Mouse (Mus musculus): Measurements from ENCODE around the gene Mybbp1a. TPM values are rescaled to one million over a fixed set of nuclear protein-coding genes. Genes with fewer than 3 reads are reported as not detected.

Mybbp1a gene
- polyA plus RNA-seq, 1 experiment, result 57.1 TPM

GRCm38 (mm10) chr11:72406079-72406675 lies 35.0 kb upstream of the Mybbp1a start:
- H3K27ac ChIP-seq (ENCODE audit: control insufficient read depth, insufficient read depth, low read length), result no peak overlapping the region
- no peak overlapping the region for H3K4me3 ChIP-seq (ENCODE audit: control insufficient read depth, insufficient read depth, low read length)
- no peak for TF ChIP-seq POLR2A (IDR thresholded peaks at IDR 0.05; ENCODE audit: control insufficient read depth, extremely low read depth, insufficient read depth, low read length, poor library complexity)
- no peak for TF ChIP-seq CTCF (IDR thresholded peaks at IDR 0.05; ENCODE audit: borderline replicate concordance, control insufficient read depth, extremely low read depth, insufficient read depth, low read length, poor library complexity)
- DNase-seq, result no peak
- peaks cover 4% of the 10 kb centered on the region for H3K4me1 ChIP-seq (replicated peaks; ENCODE audit: control insufficient read depth, insufficient read depth, low read length)
- no peaks in the 10 kb centered on the region; the same call in 1 of the 2 replicates for H3K27me3 ChIP-seq (ENCODE audit: control insufficient read depth, insufficient read depth, low read length)
- no peaks in the 10 kb centered on the region for H3K36me3 ChIP-seq (ENCODE audit: control insufficient read depth, insufficient read depth, low read length)
- 89% methylated on average over 8 of the region's 8 CpGs for WGBS

GRCm38 (mm10) chr11:72407081-72407480 lies 34.1 kb upstream of the Mybbp1a start:
- Histone ChIP-seq H3K27me3 (ENCODE audit: control insufficient read depth, insufficient read depth, low read length) (no peaks in the 10 kb centered on the region; the same call in 1 of the 2 replicates), H3K36me3 (ENCODE audit: control insufficient read depth, insufficient read depth, low read length) (no peaks in the 10 kb centered on the region), H3K4me1 (replicated peaks; ENCODE audit: control insufficient read depth, insufficient read depth, low read length) (peaks cover 7% of the 10 kb centered on the region), H3K27ac (ENCODE audit: control insufficient read depth, insufficient read depth, low read length) (no peak overlapping the region), H3K4me3 (ENCODE audit: control insufficient read depth, insufficient read depth, low read length) (no peak overlapping the region)
- no peak for TF ChIP-seq CTCF (IDR thresholded peaks at IDR 0.05; ENCODE audit: borderline replicate concordance, control insufficient read depth, extremely low read depth, insufficient read depth, low read length, poor library complexity)
- WGBS, result 37% methylated on average over 3 of the region's 3 CpGs
- DNase-seq, result no peak

GRCm38 (mm10) chr11:72407574-72407973 lies 33.6 kb upstream of the Mybbp1a start:
- H3K4me1 ChIP-seq (replicated peaks; ENCODE audit: control insufficient read depth, insufficient read depth, low read length), result peaks cover 7% of the 10 kb centered on the region
- DNase-seq, result no peak
- no peaks in the 10 kb centered on the region; the same call in 1 of the 2 replicates for H3K27me3 ChIP-seq (ENCODE audit: control insufficient read depth, insufficient read depth, low read length)
- H3K4me3 ChIP-seq (ENCODE audit: control insufficient read depth, insufficient read depth, low read length), result no peak overlapping the region
- 84% methylated on average over 7 of the region's 7 CpGs for WGBS
- no peaks in the 10 kb centered on the region for H3K36me3 ChIP-seq (ENCODE audit: control insufficient read depth, insufficient read depth, low read length)
- TF ChIP-seq CTCF (IDR thresholded peaks at IDR 0.05; ENCODE audit: borderline replicate concordance, control insufficient read depth, extremely low read depth, insufficient read depth, low read length, poor library complexity), result no peak
- no peak for TF ChIP-seq POLR2A (IDR thresholded peaks at IDR 0.05; ENCODE audit: control insufficient read depth, extremely low read depth, insufficient read depth, low read length, poor library complexity)
- H3K27ac ChIP-seq (ENCODE audit: control insufficient read depth, insufficient read depth, low read length), result no peak overlapping the region

- DNase-seq, result no peak
- H3K27ac ChIP-seq (ENCODE audit: control insufficient read depth, insufficient read depth, low read length), result no peak overlapping the region
- H3K4me1 ChIP-seq (replicated peaks; ENCODE audit: control insufficient read depth, insufficient read depth, low read length), result peaks cover 7% of the 10 kb centered on the region
- no peaks in the 10 kb centered on the region; the same call in 1 of the 2 replicates for H3K27me3 ChIP-seq (ENCODE audit: control insufficient read depth, insufficient read depth, low read length)
- no peak overlapping the region for H3K4me3 ChIP-seq (ENCODE audit: control insufficient read depth, insufficient read depth, low read length)
- H3K36me3 ChIP-seq (ENCODE audit: control insufficient read depth, insufficient read depth, low read length), result no peaks in the 10 kb centered on the region
- TF ChIP-seq CTCF (IDR thresholded peaks at IDR 0.05; ENCODE audit: borderline replicate concordance, control insufficient read depth, extremely low read depth, insufficient read depth, low read length, poor library complexity) (no peak), POLR2A (IDR thresholded peaks at IDR 0.05; ENCODE audit: control insufficient read depth, extremely low read depth, insufficient read depth, low read length, poor library complexity) (no peak)
- WGBS, result 91% methylated on average over 9 of the region's 9 CpGs
Observed at GRCm38 (mm10) chr11:72408451-72409170, 32.5 kb upstream of the Mybbp1a start.

- DNase-seq, result no peak
- 93% methylated on average over 12 of the region's 12 CpGs for WGBS
- Histone ChIP-seq H3K27ac (ENCODE audit: control insufficient read depth, insufficient read depth, low read length) (no peak overlapping the region), H3K36me3 (ENCODE audit: control insufficient read depth, insufficient read depth, low read length) (no peaks in the 10 kb centered on the region), H3K27me3 (ENCODE audit: control insufficient read depth, insufficient read depth, low read length) (no peaks in the 10 kb centered on the region; the same call in 1 of the 2 replicates), H3K4me1 (replicated peaks; ENCODE audit: control insufficient read depth, insufficient read depth, low read length) (peaks cover 7% of the 10 kb centered on the region), H3K4me3 (ENCODE audit: control insufficient read depth, insufficient read depth, low read length) (no peak overlapping the region)
- TF ChIP-seq POLR2A (IDR thresholded peaks at IDR 0.05; ENCODE audit: control insufficient read depth, extremely low read depth, insufficient read depth, low read length, poor library complexity) (no peak), CTCF (IDR thresholded peaks at IDR 0.05; ENCODE audit: borderline replicate concordance, control insufficient read depth, extremely low read depth, insufficient read depth, low read length, poor library complexity) (no peak)
Observed at GRCm38 (mm10) chr11:72409649-72410385, 31.3 kb upstream of the Mybbp1a start.

GRCm38 (mm10) chr11:72410521-72411092 lies 30.5 kb upstream of the Mybbp1a start:
- H3K4me1 ChIP-seq (replicated peaks; ENCODE audit: control insufficient read depth, insufficient read depth, low read length), result peaks cover 7% of the 10 kb centered on the region
- no peaks in the 10 kb centered on the region for H3K36me3 ChIP-seq (ENCODE audit: control insufficient read depth, insufficient read depth, low read length)
- no peak overlapping the region for H3K4me3 ChIP-seq (ENCODE audit: control insufficient read depth, insufficient read depth, low read length)
- no peak overlapping the region for H3K27ac ChIP-seq (ENCODE audit: control insufficient read depth, insufficient read depth, low read length)
- no peaks in the 10 kb centered on the region; the same call in 1 of the 2 replicates for H3K27me3 ChIP-seq (ENCODE audit: control insufficient read depth, insufficient read depth, low read length)
- DNase-seq, result no peak
- TF ChIP-seq POLR2A (IDR thresholded peaks at IDR 0.05; ENCODE audit: control insufficient read depth, extremely low read depth, insufficient read depth, low read length, poor library complexity) (no peak), CTCF (IDR thresholded peaks at IDR 0.05; ENCODE audit: borderline replicate concordance, control insufficient read depth, extremely low read depth, insufficient read depth, low read length, poor library complexity) (no peak)
- 14% methylated on average over 25 of the region's 25 CpGs for WGBS

Data from thymus, adult 2 months (tissue).